Mouse (Mus musculus) heart, embryonic 15.5 days (tissue): Measurements from ENCODE around the gene Ndufa4l2. TPM values are rescaled to one million over a fixed set of nuclear protein-coding genes. Genes with fewer than 3 reads are reported as not detected.

ENCODE experiments used
- ATAC-seq: fragments of 200-750 bp; cut with Nextera tagmentation; replicated peaks from 2 replicates; pipeline ENCODE4 v1.8.0; 2017; ENCODE audit warnings: low read depth, moderate TSS enrichment; ENCODE audit not compliant: insufficient number of reproducible peaks, insufficient read depth, low FRiP score
- H3K27ac ChIP-seq: fragments of 300-500 bp; sonication (generic); 2 replicates; pipeline ENCODE4 v1.5.1; 2015; ENCODE audit warnings: mild to moderate bottlenecking, inconsistent platforms
- H3K27me3 ChIP-seq: fragments of 300-500 bp; sonication (generic); 2 replicates; pipeline ENCODE4 v1.6.1; 2015; ENCODE audit warnings: inconsistent platforms
- H3K36me3 ChIP-seq: fragments of 300-500 bp; sonication (generic); 2 replicates; pipeline ENCODE4 v1.6.1; 2015; ENCODE audit warnings: mild to moderate bottlenecking, inconsistent platforms
- H3K4me1 ChIP-seq: fragments of 300-500 bp; sonication (generic); replicated peaks from 2 replicates; pipeline ENCODE4 v1.6.1; 2015; ENCODE audit warnings: inconsistent platforms
- H3K4me2 ChIP-seq: fragments of 300-500 bp; sonication (generic); 2 replicates; pipeline ENCODE4 v1.6.1; 2015; ENCODE audit warnings: inconsistent platforms, mild to moderate bottlenecking, moderate library complexity
- H3K4me3 ChIP-seq: fragments of 300-500 bp; sonication (generic); 2 replicates; pipeline ENCODE4 v1.5.1; 2015; ENCODE audit warnings: mild to moderate bottlenecking, inconsistent platforms
- H3K9ac ChIP-seq: fragments of 300-500 bp; sonication (generic); 2 replicates; pipeline ENCODE4 v1.6.1; 2015; ENCODE audit warnings: mild to moderate bottlenecking, inconsistent platforms
- H3K9me3 ChIP-seq: fragments of 300-500 bp; sonication (generic); replicated peaks from 2 replicates; pipeline ENCODE4 v1.6.1; 2016; ENCODE audit warnings: inconsistent platforms
- WGBS: fragments of 180-500 bp; shearing (Covaris S2); methylation state at CpG from one replicate; pipeline ENCODE4 v1.1.7; 2015; ENCODE audit warnings: mixed read lengths; 5-methylcytosine and 5-hydroxymethylcytosine counted together
- polyA plus RNA-seq: library from polyadenylated mRNA; unstranded; fragments of >200 nt; fragmentation: Nextera tagmentation; extraction: Ambion mirVana; gene quantifications from 2 replicates; pipeline ENCODE4 v1.2.1, GENCODE M21; 2015

The Ndufa4l2 gene
- polyA plus RNA-seq, 1 experiment from 2014 or later: 53.6 TPM

DNA sequence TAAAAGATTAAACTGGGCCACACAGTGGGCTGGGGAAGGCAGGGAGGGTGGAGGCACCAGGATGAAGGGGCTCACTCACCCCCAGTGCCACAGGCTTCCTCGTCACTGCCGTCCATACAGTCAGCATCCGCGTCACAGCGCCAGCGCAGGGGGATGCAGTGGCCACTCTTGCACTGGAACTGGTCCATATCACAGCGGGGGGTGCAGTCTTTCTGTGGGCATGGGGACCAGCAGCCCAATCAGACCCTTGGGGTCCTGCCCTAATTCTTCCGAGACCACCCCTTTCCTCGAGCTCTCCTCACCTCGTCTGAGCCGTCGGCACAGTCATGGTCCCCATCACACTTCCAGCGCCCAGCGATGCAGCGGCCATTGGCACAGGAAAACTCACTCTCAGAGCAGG lies 33.5 kb downstream of the Ndufa4l2 start:
- H3K9me3 ChIP-seq: no peaks in the 10 kb centered on the region
- no peaks in the 10 kb centered on the region for H3K27me3 ChIP-seq
- no peak for ATAC-seq
- no peak overlapping the region for H3K4me3 ChIP-seq
- WGBS: 90% methylated on average over 15 of the region's 15 CpGs
- H3K9ac ChIP-seq: no peak overlapping the region
- no peak overlapping the region for H3K27ac ChIP-seq
- no peaks in the 10 kb centered on the region for H3K4me1 ChIP-seq
- H3K4me2 ChIP-seq: no peak overlapping the region
- H3K36me3 ChIP-seq: peaks cover 25% of the 10 kb centered on the region

DNA sequence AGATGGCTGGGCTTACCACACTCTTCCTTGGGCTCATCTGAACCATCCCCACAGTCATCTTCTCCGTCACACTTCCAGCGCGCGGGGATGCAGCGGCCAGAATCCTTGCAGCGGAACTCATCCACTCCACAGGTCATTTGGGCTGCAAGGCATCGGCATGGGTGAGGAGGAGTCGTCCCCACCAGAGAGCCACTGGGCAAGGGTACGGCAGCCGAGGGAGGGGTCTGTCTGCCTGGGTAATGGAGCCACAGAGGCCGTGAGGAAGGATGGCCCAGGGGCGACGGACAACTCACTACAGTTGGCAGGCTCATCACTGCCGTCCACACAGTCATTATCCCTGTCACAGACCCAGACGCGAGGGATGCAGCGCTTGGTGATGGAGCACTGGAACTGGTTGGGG lies 35.1 kb downstream of the Ndufa4l2 start:
- no peaks in the 10 kb centered on the region for H3K9me3 ChIP-seq
- WGBS: 88% methylated on average over 17 of the region's 17 CpGs
- no peak overlapping the region for H3K9ac ChIP-seq
- H3K27ac ChIP-seq: no peak overlapping the region
- H3K4me1 ChIP-seq: no peaks in the 10 kb centered on the region
- ATAC-seq: no peak
- H3K36me3 ChIP-seq: peaks cover 39% of the 10 kb centered on the region
- no peak overlapping the region for H3K4me3 ChIP-seq
- no peaks in the 10 kb centered on the region for H3K27me3 ChIP-seq
- H3K4me2 ChIP-seq: no peak overlapping the region

DNA sequence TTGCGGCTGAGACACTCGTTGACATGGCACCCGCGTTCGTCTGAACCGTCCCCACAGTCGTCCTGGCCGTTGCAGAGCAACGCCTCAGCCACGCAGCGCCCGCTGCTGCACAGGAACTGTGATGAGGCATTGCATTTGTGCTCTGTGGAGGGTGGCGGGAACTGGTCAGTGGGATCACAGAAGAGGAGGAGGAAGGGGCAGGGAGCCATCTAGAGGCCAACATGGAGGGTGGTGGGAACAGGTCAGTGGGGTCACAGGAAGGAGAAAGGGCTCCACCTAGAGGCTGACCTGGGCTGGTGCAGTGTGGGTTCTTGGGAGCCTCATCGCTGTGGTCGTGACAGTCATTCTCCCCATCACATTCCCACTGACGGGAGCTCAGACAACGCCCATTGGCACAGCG lies 40.9 kb downstream of the Ndufa4l2 start:
- H3K27ac ChIP-seq: no peak overlapping the region
- H3K4me3 ChIP-seq: no peak overlapping the region
- 70% methylated on average over 18 of the region's 18 CpGs for WGBS
- H3K4me2 ChIP-seq: no peak overlapping the region
- no peaks in the 10 kb centered on the region for H3K9me3 ChIP-seq
- peaks cover 57% of the 10 kb centered on the region for H3K36me3 ChIP-seq
- no peaks in the 10 kb centered on the region for H3K4me1 ChIP-seq
- no peaks in the 10 kb centered on the region for H3K27me3 ChIP-seq
- H3K9ac ChIP-seq: no peak overlapping the region
- no peak for ATAC-seq

DNA sequence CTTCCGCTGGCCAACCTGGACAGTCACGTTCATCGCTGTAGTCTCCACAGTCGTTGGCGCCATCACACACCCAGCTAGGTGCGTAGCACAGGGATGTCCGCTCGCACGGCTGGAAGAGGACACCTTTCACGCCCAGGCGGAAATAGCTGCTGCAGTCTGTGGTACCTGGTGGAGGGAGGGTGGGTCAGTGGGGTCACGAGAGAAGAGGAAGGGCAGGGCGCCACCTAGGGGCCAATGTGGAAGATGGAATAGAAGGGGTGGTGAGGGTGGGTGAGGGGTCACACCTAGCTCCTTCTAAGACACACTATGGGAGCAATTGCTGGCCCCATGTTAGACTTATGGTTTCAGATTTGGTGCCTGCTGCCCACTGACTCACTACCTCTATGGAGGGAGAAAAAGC lies 42.6 kb downstream of the Ndufa4l2 start:
- ATAC-seq: no peak
- peaks cover 56% of the 10 kb centered on the region for H3K36me3 ChIP-seq
- 92% methylated on average over 13 of the region's 13 CpGs for WGBS
- H3K27ac ChIP-seq: no peak overlapping the region
- H3K27me3 ChIP-seq: no peaks in the 10 kb centered on the region
- H3K4me3 ChIP-seq: no peak overlapping the region
- H3K4me1 ChIP-seq: no peaks in the 10 kb centered on the region
- no peak overlapping the region for H3K4me2 ChIP-seq
- H3K9me3 ChIP-seq: no peaks in the 10 kb centered on the region
- no peak overlapping the region for H3K9ac ChIP-seq

DNA sequence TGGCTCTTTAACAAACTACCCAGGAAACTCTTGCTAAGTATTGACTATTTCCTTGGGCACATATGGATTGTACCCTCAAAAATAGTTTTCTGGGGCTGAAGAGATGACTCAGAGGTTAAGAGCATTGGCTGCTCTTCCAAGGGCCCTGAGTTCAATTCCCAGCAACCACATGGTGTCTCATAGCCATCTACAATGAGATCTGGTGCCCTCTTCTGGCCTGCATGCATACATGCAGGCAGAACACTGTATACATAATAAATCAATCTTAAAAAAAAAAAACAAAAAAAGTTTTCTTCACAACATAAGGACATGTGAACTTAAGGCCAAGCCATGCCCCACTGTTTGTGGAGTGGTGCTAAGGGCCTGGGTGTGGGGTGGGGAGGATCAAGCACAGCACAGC lies 46.4 kb downstream of the Ndufa4l2 start:
- no peaks in the 10 kb centered on the region for H3K27me3 ChIP-seq

DNA sequence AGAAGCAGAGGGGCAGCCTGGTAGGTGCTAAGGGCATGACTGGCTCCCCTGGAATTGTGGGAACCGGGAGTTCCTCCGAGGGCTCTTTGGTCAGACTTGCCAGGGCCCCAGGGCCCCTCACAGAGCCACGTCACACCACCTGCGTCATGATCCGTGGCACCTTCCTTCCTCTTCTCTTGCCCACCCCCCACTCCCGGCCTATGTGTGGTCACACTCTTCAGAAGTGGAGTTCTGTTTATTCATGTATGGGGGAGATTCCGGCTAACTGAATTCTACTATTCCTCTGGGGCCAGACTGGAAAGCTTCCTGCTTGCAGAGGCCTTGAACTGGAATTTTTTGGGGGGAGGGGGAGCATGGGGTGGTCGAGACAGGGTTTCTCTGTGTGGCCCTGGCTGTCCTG lies 49.1 kb downstream of the Ndufa4l2 start:
- Histone ChIP-seq H3K27me3 (no peaks in the 10 kb centered on the region), H3K9ac (no peak overlapping the region), H3K4me3 (no peak overlapping the region), H3K9me3 (no peaks in the 10 kb centered on the region), H3K36me3 (peaks cover 15% of the 10 kb centered on the region; the same call in 1 of the 2 replicates), H3K4me1 (peaks cover 18% of the 10 kb centered on the region), H3K27ac (peak overlapping the region; percentile 16), H3K4me2 (peak overlapping the region; percentile 21)
- 0 out of 2 replicates have a peak, but pooled peaks have one; percentile 12 for ATAC-seq
- WGBS: 50% methylated on average over 8 of the region's 8 CpGs

More for the DNA sequence above, 46.4 kb downstream of the Ndufa4l2 start:
- H3K36me3 ChIP-seq: peaks cover 30% of the 10 kb centered on the region; the same call in 1 of the 2 replicates
- H3K27ac ChIP-seq: no peak overlapping the region
- no peak overlapping the region for H3K4me3 ChIP-seq
- no peaks in the 10 kb centered on the region for H3K9me3 ChIP-seq
- peaks cover 18% of the 10 kb centered on the region for H3K4me1 ChIP-seq
- no peak overlapping the region for H3K9ac ChIP-seq
- H3K4me2 ChIP-seq: no peak overlapping the region
- ATAC-seq: no peak

DNA sequence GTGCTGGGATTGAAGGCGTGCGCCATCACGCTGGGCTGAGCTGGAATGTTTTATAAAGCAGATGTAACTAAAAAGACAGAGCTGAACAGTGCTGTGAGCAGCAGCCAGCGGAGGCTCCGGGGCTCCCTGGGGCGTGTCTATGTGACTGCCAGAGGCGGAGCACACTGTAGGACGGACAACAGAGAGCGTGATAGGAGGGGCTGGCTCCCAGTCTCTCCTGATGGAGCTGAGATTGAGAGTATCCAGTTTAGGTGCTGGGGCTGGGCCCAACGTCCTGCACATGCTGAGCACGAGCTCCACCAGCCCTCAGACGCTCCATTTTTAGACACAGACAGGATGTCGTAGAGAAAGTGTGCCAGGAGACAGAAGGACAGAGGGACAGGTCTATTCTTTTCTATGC lies 49.5 kb downstream of the Ndufa4l2 start:
- H3K9me3 ChIP-seq: no peaks in the 10 kb centered on the region
- no peak overlapping the region for H3K9ac ChIP-seq
- H3K4me2 ChIP-seq: peak overlapping the region; percentile 21
- no peak overlapping the region for H3K4me3 ChIP-seq
- H3K4me1 ChIP-seq: peaks cover 18% of the 10 kb centered on the region
- H3K27me3 ChIP-seq: no peaks in the 10 kb centered on the region
- H3K27ac ChIP-seq: peak overlapping the region; percentile 16
- peak; percentile 81 for ATAC-seq
- 19% methylated on average over 13 of the region's 13 CpGs for WGBS
- H3K36me3 ChIP-seq: peaks cover 15% of the 10 kb centered on the region; the same call in 1 of the 2 replicates

Other genes with a start within 250 kb of the Ndufa4l2 start
- 127 and 152 TPM in 2 replicates for gene Dctn2, start 248.6 kb upstream of the Ndufa4l2 start, polyA plus RNA-seq
- gene Mbd6, start 225.9 kb upstream of the Ndufa4l2 start, polyA plus RNA-seq: 10.6 and 15.7 TPM in 2 replicates
- 75.4 and 78.4 TPM in 2 replicates for gene Mars, start 203.2 kb upstream of the Ndufa4l2 start, polyA plus RNA-seq
- gene Arhgap9, start 193.0 kb upstream of the Ndufa4l2 start, polyA plus RNA-seq: 2.0 and 11.0 TPM in 2 replicates
- 0.58 and 1.5 TPM in 2 replicates for gene Gli1, start 173.0 kb upstream of the Ndufa4l2 start, polyA plus RNA-seq
- 0.03 TPM in 1 of 2 replicates, not detected in the other for gene Inhbe, start 160.6 kb upstream of the Ndufa4l2 start, polyA plus RNA-seq
- 0.10 TPM in 1 of 2 replicates, not detected in the other for gene Inhbc, start 144.5 kb upstream of the Ndufa4l2 start, polyA plus RNA-seq
- 30.9 and 33.7 TPM in 2 replicates for gene R3hdm2, start 134.6 kb upstream of the Ndufa4l2 start, polyA plus RNA-seq
- gene Stac3, start 13.3 kb upstream of the Ndufa4l2 start, polyA plus RNA-seq: 0.62 and 1.1 TPM in 2 replicates
- gene Shmt2, start 7.5 kb downstream of the Ndufa4l2 start, polyA plus RNA-seq: 89.8 and 106 TPM in 2 replicates
- 1.2 and 2.9 TPM in 2 replicates for gene Nxph4, start 19.6 kb downstream of the Ndufa4l2 start, polyA plus RNA-seq
- gene Lrp1, start 106.2 kb downstream of the Ndufa4l2 start, polyA plus RNA-seq: 31.2 and 43.1 TPM in 2 replicates
- 26.2 and 33.5 TPM in 2 replicates for gene Stat6, start 128.0 kb downstream of the Ndufa4l2 start, polyA plus RNA-seq
- 7.8 and 8.9 TPM in 2 replicates for gene Nemp1, start 151.9 kb downstream of the Ndufa4l2 start, polyA plus RNA-seq
- gene Nab2, start 153.6 kb downstream of the Ndufa4l2 start, polyA plus RNA-seq: 10.9 and 14.9 TPM in 2 replicates
- 0.25 and 0.29 TPM in 2 replicates for gene Myo1a, start 190.2 kb downstream of the Ndufa4l2 start, polyA plus RNA-seq
- 0.43 and 0.64 TPM in 2 replicates for gene Tac2, start 209.5 kb downstream of the Ndufa4l2 start, polyA plus RNA-seq
- gene Zbtb39, start 224.6 kb downstream of the Ndufa4l2 start, polyA plus RNA-seq: 1.6 TPM in 2 replicates
- gene Gpr182, start 236.8 kb downstream of the Ndufa4l2 start, polyA plus RNA-seq: 14.1 and 16.3 TPM in 2 replicates
- gene Rdh1, start 244.8 kb downstream of the Ndufa4l2 start, polyA plus RNA-seq: 0.03 and 0.05 TPM in 2 replicates
- 0.10 TPM in 1 of 2 replicates, not detected in the other for gene Rdh16f1, start 244.8 kb downstream of the Ndufa4l2 start, polyA plus RNA-seq